Mouse (Mus musculus): ENCODE data around the gene H2-M5. TPM values are rescaled to one million over a fixed set of nuclear protein-coding genes. Genes with fewer than 3 reads are reported as not detected.
"Not testable (repeated sequence)": the region's sequence is repeated elsewhere in the genome, so short reads cannot be mapped to it uniquely, and the experiment has no call there.

Gene H2-M5
- 1 to 10 TPM in 2 of 4 experiments, under 1 TPM in 2; 0.49 to 1.6 (median 0.91) TPM for total RNA-seq (2022)

DNA sequence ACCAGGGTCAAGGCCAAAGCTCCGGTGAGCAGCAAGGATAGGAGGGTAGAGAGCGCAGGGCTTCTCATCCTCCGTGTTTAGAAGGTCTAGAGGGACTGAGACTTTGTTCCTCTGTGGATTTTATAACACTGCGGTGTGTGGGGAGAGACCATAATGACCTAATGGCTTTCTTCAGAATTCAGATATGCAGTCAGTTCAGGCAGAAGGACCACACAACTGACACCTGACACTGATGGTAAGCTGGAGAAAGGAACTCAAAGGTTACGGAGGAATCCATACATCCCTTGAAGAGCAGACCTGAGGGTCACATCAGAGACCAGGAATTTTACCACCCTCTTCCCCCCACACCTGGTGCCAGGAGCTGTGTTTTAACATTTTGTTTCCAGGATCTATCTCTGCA lies at the start of gene H2-M5:
TSS of gene H2-M5 (minus strand) at position 101 of the 400 bp plus-strand sequence.
- no peak for DNase-seq (ENCODE audit: low spot score in 2 of 2)

DNA sequence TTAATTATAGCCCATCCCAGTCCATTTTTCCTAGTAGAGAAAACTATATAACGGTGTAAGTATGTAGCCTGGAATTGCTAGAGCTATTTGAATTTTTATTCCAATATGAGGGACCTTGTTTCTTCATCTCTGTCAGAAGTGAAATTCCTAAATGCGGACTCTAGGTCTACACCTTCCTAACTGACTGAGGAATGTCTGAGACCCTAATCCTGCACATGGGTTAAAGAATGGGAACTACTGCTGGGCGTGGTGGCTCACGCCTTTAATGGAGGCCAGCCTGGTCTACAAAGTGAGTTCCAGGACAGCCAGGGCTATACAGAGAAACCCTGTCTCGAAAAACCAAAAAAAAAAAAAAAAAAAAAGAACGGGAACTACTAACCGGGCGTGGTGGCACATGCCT lies 39.8 kb upstream of the H2-M5 start:
- no peak for DNase-seq (ENCODE audit: low spot score in 2 of 2)

GRCm38 (mm10) chr17:37028683-37029120 lies 39.4 kb upstream of the H2-M5 start:
- peak; percentile 93 to 96 for DNase-seq (ENCODE audit: low spot score in 2 of 2)

GRCm38 (mm10) chr17:37028212-37028611 lies 38.9 kb upstream of the H2-M5 start:
- DNase-seq (ENCODE audit: low spot score in 2 of 2), result no peak

DNA sequence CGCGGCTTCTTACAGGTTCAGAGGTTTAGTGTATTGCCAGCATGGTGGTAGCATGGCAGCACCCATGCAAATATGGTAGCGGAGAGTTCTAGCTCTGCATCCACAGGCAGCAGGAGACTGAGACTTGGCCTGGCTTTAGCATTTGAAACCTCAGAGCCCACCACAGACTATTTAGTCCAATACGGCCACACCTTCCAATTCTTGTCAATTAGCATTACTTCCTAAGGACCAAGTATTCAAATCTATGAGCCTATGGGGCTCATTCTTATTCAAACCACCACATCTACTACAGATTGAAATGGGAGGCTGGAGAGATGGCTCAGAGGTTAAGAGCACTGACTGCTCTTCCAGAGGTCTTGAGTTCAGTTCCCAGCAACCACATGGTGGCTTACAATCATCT lies 38.1 kb upstream of the H2-M5 start:
- no peak for DNase-seq (ENCODE audit: low spot score in 2 of 2)

DNA sequence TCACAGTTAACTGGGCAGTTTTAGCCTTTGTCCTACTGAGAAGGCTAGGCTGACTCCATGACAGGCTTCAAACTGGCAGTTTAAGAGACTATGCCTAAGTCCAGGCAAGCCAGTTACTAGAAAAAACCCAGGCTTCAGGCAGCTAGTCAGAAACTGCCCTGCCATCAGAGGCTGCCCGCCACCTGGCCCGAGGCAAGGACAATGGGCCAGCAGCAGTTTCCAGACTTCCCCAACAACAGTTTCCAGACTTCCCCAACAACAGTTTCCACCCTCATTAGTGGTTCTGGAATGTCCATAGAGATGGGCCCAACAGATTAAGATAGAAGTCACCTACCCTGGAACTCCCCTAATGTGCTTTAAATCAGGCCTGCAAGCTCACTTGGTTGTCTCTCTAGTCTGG lies 37.1 kb upstream of the H2-M5 start:
- no peak for DNase-seq (ENCODE audit: low spot score in 2 of 2)

DNA sequence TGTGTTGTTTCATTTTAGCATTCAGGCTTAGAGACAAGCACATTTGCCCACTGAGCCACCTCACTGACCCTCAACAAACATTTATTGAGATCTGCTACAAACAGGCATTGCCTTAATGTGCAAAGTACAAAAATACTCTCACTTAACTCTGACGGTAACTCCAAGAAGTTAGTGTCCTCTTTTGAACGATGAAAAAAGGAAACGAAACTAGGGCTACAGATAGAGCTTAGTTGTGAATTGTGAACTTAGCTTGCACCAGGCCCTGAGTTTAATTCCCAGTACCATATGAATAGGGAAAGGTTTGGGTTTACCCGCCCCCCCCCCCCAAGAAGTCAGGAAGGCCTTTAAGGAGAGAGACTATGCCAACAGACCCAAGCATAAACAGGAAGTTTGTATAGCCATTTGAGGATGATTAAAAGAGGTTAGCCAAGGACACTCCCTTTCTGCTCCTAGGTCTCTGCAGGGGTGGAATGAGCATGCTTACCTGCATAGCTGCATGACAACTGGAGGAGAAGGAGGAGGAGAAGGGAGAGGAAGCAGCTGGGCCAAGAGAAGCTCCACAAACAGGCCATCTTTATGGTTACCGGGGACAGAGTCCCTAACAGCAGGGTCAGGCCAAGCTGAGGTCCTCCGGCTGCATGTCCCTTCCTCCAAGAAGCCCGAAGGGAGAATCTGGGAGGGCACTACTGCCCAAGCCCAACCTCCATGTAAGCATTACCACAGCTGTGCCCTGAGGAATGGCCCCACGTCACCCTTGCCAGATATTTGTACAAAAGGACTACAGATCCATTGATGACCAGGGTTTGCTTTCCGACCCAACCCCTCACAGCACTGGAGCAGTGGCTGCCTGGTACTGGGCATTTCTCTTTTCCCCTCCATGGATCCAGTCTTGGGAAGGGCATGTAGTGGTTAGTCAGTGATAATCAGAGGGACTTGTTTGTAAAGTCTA lies 33.6 kb upstream of the H2-M5 start, which contains the start of gene Mog:
TSS of gene Mog (minus strand) at position 771 of the 949 bp plus-strand sequence.
- peak; percentile 53 to 73 for DNase-seq (ENCODE audit: low spot score in 2 of 2)

GRCm38 (mm10) chr17:37019242-37019641 lies 29.9 kb upstream of the H2-M5 start:
- DNase-seq (ENCODE audit: low spot score in 2 of 2), result not testable (repeated sequence)

GRCm38 (mm10) chr17:37018328-37018727 lies 29.0 kb upstream of the H2-M5 start:
- DNase-seq (ENCODE audit: low spot score in 2 of 2), result peak; percentile 23 to 27

- DNase-seq (ENCODE audit: low spot score in 2 of 2), result no peak
Measured at GRCm38 (mm10) chr17:37016333-37016732, 27.0 kb upstream of the H2-M5 start.

- DNase-seq (ENCODE audit: low spot score in 2 of 2), result no peak
Measured at GRCm38 (mm10) chr17:37012141-37012540, 22.8 kb upstream of the H2-M5 start.

GRCm38 (mm10) chr17:37011719-37012118 lies 22.4 kb upstream of the H2-M5 start:
- DNase-seq (ENCODE audit: low spot score in 2 of 2), result no peak

DNA sequence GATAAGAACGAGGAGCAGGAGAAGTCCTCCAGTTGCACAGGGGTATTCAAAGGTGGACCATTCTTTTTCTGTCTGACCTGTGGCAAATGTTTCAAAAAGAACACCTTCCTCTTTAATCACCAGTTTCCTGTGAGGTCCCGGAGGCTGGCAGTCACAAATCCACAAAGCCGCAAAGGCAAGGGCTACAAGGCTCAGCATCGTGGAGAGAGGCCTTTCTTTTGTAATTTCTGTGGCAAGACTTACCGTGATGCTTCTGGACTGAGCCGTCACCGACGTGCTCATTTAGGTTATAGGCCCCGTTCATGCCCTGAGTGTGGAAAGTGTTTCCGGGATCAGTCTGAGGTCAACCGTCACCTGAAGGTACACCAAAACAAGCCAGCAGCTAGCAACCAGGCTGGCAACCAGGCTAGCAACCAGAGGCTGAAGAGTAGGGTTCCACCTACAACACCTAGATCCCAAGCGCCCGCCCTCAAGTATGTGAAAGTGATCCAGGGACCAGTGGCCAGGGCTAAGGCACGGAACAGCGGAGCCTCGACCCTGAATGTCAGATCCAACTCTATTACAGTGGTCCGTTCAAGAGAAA lies 20.2 kb upstream of the H2-M5 start:
- no peak for DNase-seq (ENCODE audit: low spot score in 2 of 2)

DNA sequence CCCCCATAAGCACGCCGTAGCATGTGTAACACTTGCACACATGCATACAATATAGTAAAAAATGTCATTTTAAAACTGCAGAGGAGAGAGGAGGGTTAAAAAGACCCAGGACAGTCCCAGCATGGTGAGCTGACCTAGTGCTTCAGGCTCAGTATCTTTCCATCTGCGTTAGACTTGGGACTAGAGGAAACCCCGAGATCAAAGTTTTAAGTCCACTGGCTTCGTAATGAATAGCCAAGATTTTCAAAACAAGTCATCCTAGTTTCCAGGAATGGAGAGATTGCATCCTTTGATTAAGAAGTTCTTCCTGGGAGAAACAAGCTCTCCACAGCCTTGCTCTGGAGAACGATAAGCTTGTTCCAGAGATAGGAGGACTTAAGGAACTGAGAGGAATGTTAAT lies 18.8 kb upstream of the H2-M5 start:
- no peak for DNase-seq (ENCODE audit: low spot score in 2 of 2)

- DNase-seq (ENCODE audit: low spot score in 2 of 2), result no peak
Measured at GRCm38 (mm10) chr17:37003366-37003765, 14.0 kb upstream of the H2-M5 start.

GRCm38 (mm10) chr17:37002364-37003330 lies 13.3 kb upstream of the H2-M5 start:
- no peak for DNase-seq (ENCODE audit: low spot score in 2 of 2)

GRCm38 (mm10) chr17:37000863-37001262 lies 11.5 kb upstream of the H2-M5 start, which contains the start of gene Zfp57:
Gene Zfp57, plus strand, starts transcription at chr17:37001163.
- DNase-seq (ENCODE audit: low spot score in 2 of 2), result no peak

GRCm38 (mm10) chr17:36998477-36998876 lies 9.1 kb upstream of the H2-M5 start:
- DNase-seq (ENCODE audit: low spot score in 2 of 2), result no peak

DNA sequence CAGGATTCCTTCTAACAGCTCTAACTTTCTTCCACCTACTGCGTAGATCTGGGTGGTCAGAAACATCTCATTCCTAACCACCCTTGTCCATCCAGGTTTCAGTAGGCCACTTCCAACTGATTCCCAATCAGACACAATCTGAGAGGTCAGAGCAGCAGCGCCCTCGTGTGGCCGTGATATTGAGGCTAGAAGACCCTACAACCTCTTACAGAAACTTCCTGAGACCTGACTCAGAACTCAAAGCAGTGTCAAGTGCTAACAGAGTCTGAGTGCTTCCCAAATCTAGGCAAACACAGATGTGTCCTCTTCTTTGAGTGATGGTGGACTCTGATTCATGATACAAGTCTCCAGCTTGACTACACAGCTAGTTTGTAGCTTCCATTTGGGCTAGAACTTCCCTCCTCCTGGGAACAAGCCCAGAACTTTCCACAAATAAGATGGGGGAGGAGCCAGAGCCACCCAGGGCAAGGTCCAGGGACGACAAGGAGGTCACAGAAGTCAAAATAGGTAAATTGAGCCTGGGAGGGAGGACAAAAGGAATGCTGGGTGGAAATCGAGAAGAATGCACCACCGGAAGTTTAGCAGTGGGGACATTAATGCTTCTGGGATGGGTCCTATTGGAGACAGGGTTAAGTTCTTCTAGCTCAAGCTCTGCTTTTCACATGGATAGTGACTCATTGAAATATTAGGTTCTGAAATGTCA lies 7.8 kb upstream of the H2-M5 start:
- peak; percentile 34 to 80 for DNase-seq (ENCODE audit: low spot score in 2 of 2)

- no peak for DNase-seq (ENCODE audit: low spot score in 2 of 2)
Measured at GRCm38 (mm10) chr17:36995448-36995847, 6.1 kb upstream of the H2-M5 start.

- DNase-seq (ENCODE audit: low spot score in 2 of 2), result no peak
Measured at GRCm38 (mm10) chr17:36994528-36994927, 5.2 kb upstream of the H2-M5 start.
